Mouse (Mus musculus) hindbrain, embryonic 16.5 days (tissue): Measurements from ENCODE around the gene Tollip. TPM values are rescaled to one million over a fixed set of nuclear protein-coding genes. Genes with fewer than 3 reads are reported as not detected.

Source experiments
- ATAC-seq: fragments of 200-750 bp; cut with Nextera tagmentation; 2 replicates; pipeline ENCODE4 v1.8.0; 2017; ENCODE audit warnings: moderate TSS enrichment, moderate library complexity
- H3K27ac ChIP-seq: fragments of 300-500 bp; sonication (generic); 2 replicates; pipeline ENCODE4 v1.5.1; 2014; ENCODE audit warnings: low read depth, mild to moderate bottlenecking, control low read depth, low read length, moderate library complexity
- H3K27me3 ChIP-seq: fragments of 300-500 bp; sonication (generic); replicated peaks from 2 replicates; pipeline ENCODE4 v1.6.1; 2014; ENCODE audit warnings: low read length; ENCODE audit not compliant: control insufficient read depth, insufficient read depth
- H3K36me3 ChIP-seq: fragments of 300-500 bp; sonication (generic); 2 replicates; pipeline ENCODE4 v1.6.1; 2014; ENCODE audit warnings: mild to moderate bottlenecking, low read length, moderate library complexity, mixed read lengths; ENCODE audit not compliant: control insufficient read depth, insufficient read depth
- H3K4me1 ChIP-seq: fragments of 300-500 bp; sonication (generic); 2 replicates; pipeline ENCODE4 v1.6.1; 2014; ENCODE audit warnings: low read depth, low read length; ENCODE audit not compliant: control insufficient read depth, insufficient read depth
- H3K4me2 ChIP-seq: fragments of 300-500 bp; sonication (generic); 2 replicates; pipeline ENCODE4 v1.6.1; 2014; ENCODE audit warnings: mild to moderate bottlenecking, low read length, control low read depth, moderate library complexity
- H3K4me3 ChIP-seq: fragments of 300-500 bp; sonication (generic); 2 replicates; pipeline ENCODE4 v1.5.1; 2014; ENCODE audit warnings: mild to moderate bottlenecking, low read length, control low read depth, moderate library complexity
- H3K9ac ChIP-seq: fragments of 300-500 bp; sonication (generic); 2 replicates; pipeline ENCODE4 v1.6.1; 2014; ENCODE audit warnings: low read depth, mild to moderate bottlenecking, control low read depth, low read length, moderate library complexity
- H3K9me3 ChIP-seq: fragments of 300-500 bp; sonication (generic); 2 replicates; pipeline ENCODE4 v1.6.1; 2014; ENCODE audit warnings: mild to moderate bottlenecking, low read length, moderate library complexity; ENCODE audit not compliant: control insufficient read depth
- WGBS: fragments of 180-500 bp; shearing (Covaris S2); extraction: QIAGEN DNeasy Blood & Tissue Kit; methylation state at CpG from one replicate; pipeline ENCODE4 v1.1.7; 2014; 5-methylcytosine and 5-hydroxymethylcytosine counted together
- polyA plus RNA-seq: library from polyadenylated mRNA; unstranded; fragments of >200 nt; fragmentation: Nextera tagmentation; extraction: Ambion mirVana; gene quantifications from 2 replicates; pipeline ENCODE4 v1.2.1, GENCODE M21; 2015

The Tollip gene
- polyA plus RNA-seq, 1 experiment from 2014 or later: 77.3 TPM

DNA sequence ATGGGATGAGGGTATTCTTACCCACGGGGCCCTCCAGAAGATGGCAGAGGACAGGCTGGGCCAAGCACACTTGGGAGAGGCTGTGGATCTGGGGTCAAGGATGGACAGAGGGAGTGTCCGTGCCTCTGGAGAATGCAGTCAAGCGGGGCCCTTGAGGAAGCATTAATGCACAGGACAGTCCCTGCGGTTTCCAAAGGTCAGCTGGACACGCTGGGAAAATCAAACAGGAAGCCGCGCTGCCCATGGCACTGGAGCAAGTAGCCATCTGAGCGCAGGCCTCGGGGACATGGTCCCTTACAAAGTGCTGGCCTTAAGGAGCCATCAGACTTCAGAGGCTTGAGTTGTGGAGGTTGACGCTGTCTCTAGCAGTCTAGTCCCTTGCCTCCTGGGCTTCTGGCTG is 78.0 kb downstream of the Tollip start:
- Histone ChIP-seq H3K9ac (no peak overlapping the region), H3K4me2 (no peak overlapping the region), H3K4me3 (no peak overlapping the region), H3K27ac (no peak overlapping the region), H3K9me3 (no peaks in the 10 kb centered on the region), H3K36me3 (no peaks in the 10 kb centered on the region), H3K27me3 (no peaks in the 10 kb centered on the region), H3K4me1 (no peaks in the 10 kb centered on the region)
- ATAC-seq: no peak
- 86% methylated on average over 10 of the region's 10 CpGs for WGBS

DNA sequence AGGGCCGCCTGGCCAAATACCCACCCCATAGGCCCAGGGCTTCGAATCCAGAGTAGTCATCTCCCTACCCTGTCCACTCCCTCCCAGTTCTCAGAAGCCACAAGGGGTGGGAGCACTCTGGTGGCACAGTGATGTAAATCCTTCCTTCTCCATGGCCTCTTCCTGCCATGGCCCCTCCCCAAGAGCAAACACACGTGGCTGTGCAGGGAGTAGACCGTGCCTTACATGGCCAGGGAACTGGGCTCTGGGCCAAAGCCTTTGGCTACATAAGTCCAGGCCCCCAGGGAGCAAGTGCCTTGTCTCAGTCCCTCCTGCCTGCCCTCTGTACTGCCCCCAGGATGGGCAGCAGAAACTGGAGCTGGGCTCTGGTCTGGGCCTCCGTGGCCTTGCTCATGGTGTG is 79.5 kb downstream of the Tollip start, which contains the start of gene Muc5b:
Muc5b (plus strand) TSS at position 292 of the 400 bp plus-strand sequence.
- Histone ChIP-seq H3K4me3 (no peak within 1 kb of the TSS), H3K9ac (no peak within 1 kb of the TSS), H3K27me3 (no peaks in the 10 kb centered on the region), H3K36me3 (no peaks in the 10 kb centered on the region), H3K4me2 (no peak within 1 kb of the TSS), H3K4me1 (no peaks in the 10 kb centered on the region), H3K9me3 (no peaks in the 10 kb centered on the region), H3K27ac (no peak within 1 kb of the TSS)
- 67% methylated on average over 5 of the region's 5 CpGs for WGBS
- no peak for ATAC-seq

DNA sequence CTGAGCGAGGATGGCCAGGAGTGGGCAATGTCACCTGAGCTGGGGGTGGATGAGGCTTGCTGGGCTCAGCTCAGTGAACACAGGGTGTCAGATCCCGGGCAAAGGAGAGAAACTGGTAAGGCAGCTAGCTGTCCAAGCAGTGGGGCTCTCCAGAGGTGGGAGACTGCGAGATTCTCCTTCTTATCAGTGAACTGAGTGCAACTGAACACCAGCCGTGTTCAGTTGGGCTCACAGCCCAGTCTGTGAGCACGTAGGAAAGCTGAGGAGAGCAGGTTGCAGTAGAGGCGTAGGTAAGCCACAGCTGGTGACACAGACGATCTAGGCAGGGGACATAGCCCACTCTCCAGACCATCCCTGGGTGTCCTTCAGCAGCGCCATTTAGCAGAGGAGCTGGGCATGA is 81.9 kb downstream of the Tollip start:
- H3K27ac ChIP-seq: no peak overlapping the region
- WGBS: 79% methylated on average over 8 of the region's 8 CpGs
- H3K4me3 ChIP-seq: no peak overlapping the region
- ATAC-seq: no peak
- H3K9me3 ChIP-seq: no peaks in the 10 kb centered on the region
- no peaks in the 10 kb centered on the region for H3K27me3 ChIP-seq
- H3K9ac ChIP-seq: no peak overlapping the region
- no peak overlapping the region for H3K4me2 ChIP-seq
- no peaks in the 10 kb centered on the region for H3K4me1 ChIP-seq
- no peaks in the 10 kb centered on the region for H3K36me3 ChIP-seq

DNA sequence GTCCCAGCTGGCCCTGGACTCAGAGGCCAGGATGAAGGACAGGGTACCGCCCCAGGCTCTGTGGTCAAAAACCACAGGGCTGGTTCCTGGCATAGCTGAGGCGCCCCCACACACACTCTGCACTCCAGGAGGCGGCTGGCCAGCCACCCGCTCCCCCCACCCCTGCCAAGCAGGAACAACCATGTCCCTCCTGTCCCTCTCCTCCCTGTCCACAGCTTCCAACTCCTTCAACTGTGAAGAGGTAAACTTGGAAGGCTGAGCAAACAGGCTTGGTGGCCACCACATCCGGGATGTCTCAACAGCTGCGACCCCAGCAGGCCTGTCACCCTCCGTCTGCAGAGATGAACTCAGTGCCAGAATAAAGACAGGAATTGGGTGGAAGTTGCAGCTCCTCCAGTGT is 82.4 kb downstream of the Tollip start:
- Histone ChIP-seq H3K9me3 (no peaks in the 10 kb centered on the region), H3K9ac (no peak overlapping the region), H3K4me1 (no peaks in the 10 kb centered on the region), H3K4me2 (no peak overlapping the region), H3K27ac (no peak overlapping the region), H3K27me3 (no peaks in the 10 kb centered on the region), H3K4me3 (no peak overlapping the region), H3K36me3 (no peaks in the 10 kb centered on the region)
- no peak for ATAC-seq
- 84% methylated on average over 7 of the region's 7 CpGs for WGBS

Other genes with a start within 250 kb of the Tollip start
- 0.40 and 0.58 TPM in 2 replicates for gene Muc2, start 228.2 kb downstream of the Tollip start, polyA plus RNA-seq
- not detected in 2 replicates for gene Muc5ac, start 129.5 kb downstream of the Tollip start, polyA plus RNA-seq
- gene Muc5b, start 79.4 kb downstream of the Tollip start, polyA plus RNA-seq: 0.02 and 0.03 TPM in 2 replicates
- gene Brsk2, start 31.2 kb upstream of the Tollip start, polyA plus RNA-seq: 19.6 and 20.7 TPM in 2 replicates
- gene Mob2, start 142.6 kb upstream of the Tollip start, polyA plus RNA-seq: 52.7 and 55.9 TPM in 2 replicates
- 109 and 117 TPM in 2 replicates for gene Dusp8, start 177.3 kb upstream of the Tollip start, polyA plus RNA-seq
- 0.25 TPM in 2 replicates for gene Gm45618, start 202.2 kb upstream of the Tollip start, polyA plus RNA-seq
- 0.24 TPM in 2 replicates for gene Gm39115, start 217.5 kb upstream of the Tollip start, polyA plus RNA-seq
- not detected in 2 replicates for gene Gm45337, start 226.1 kb upstream of the Tollip start, polyA plus RNA-seq
- gene Gm29735, start 238.6 kb upstream of the Tollip start, polyA plus RNA-seq: not detected in 2 replicates
- gene Gm4553, start 247.2 kb upstream of the Tollip start, polyA plus RNA-seq: not detected in 2 replicates